Mouse (Mus musculus) gonadal fat pad, adult 2 months (tissue): ENCODE measurements around the gene Tex9. TPM values are rescaled to one million over a fixed set of nuclear protein-coding genes. Genes with fewer than 3 reads are reported as not detected.
"Not testable (repeated sequence)": the region's sequence is repeated elsewhere in the genome, so short reads cannot be mapped to it uniquely, and the experiment has no call there.

ENCODE experiments used
- DNase-seq: peaks from one replicate; pipeline ENCODE4 v3.0.0-alpha.2; 2012; ENCODE audit warnings: low read depth
- polyA plus RNA-seq: library from polyadenylated mRNA; depleted of rRNA; stranded (reverse); fragments of >200 nt; gene quantifications from 2 replicates; pipeline ENCODE4 v1.2.3, GENCODE M21; 2012

Tex9 gene
- polyA plus RNA-seq, 1 experiment = 4.0 TPM

DNA sequence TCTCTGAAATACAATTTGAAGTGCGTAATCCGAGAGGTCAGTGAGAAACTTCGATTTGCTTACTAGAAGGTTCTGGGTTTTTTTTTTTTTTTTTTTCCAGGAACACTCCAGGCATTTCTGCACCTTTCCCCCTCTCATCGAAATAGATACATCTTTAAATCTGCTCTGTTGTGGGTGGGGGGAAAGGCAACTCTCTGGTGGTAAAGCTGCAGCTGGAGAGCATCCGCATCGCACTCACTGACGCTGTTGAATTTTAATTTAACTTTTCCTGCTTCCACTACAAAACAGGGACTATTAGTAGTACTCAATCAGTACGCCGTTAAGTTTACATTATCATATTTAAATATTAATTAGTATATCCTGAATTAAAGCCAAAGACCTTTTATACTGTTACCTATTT, 53.3 kb downstream of the Tex9 start:
- no peak for DNase-seq

DNA sequence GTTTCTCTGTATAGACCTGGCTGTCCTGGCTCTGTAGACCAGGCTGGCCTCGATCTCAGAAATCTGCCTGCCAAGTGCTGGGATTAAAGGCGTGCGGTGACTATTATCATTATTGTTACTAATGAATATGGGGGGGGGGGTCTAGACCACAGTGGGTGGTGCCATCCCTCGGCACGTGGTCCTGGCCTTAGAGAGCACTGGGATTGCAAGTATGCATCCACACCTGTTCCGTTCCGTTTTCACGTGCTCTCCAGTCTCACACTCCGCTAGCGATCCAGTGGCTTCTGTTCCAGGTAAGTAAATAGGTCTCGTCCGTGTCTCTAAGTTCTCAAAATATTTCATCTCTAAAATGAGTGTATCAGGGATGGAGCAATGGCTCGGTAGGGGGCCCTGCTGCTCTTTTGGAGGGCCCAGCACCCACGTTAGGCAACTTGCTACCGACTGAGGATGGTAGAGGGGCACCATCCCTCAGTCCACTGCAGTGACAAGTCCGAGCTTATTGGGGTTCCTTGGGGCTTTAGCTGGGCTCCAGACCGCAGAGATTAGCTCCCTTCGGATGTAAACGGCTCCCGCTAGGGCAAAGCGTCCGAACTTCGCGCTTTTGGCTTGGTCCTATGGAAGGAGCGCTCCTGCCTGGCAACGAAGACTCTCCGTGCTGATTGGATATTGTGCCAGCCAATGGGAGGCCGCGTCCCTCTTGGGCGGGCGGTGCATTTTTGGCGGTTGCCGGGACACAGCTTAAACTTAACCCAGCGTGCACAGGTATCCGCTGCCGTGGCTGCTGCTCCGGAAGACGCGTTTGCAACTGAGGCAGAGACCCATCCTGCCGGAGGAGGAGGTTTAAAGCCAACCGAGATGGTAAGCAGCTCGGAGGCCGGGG, 54.0 kb downstream of the Tex9 start, which contains the start of gene Mns1:
Mns1 (plus strand) TSS at position 190 of the 880 bp plus-strand sequence.
- DNase-seq = peak; percentile 51

DNA sequence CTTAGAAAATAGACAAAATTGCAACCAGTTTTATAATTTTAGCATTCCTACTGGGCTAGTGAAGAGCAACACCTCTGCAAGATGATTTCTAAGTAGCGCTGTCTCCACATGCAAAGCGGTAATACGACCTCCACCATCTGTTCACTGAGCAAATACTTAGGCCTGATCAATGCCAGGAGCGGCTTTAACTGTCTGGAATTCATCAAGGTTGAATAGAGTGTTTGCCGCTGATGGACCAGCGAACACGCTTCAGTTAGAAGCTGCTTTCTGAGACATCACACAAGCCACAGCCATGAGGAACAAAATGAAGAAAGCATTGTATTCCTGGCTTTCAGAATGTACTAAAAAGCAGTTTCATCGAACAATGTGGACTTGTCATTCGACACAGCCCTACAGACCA, 57.1 kb downstream of the Tex9 start:
- DNase-seq = no peak

DNA sequence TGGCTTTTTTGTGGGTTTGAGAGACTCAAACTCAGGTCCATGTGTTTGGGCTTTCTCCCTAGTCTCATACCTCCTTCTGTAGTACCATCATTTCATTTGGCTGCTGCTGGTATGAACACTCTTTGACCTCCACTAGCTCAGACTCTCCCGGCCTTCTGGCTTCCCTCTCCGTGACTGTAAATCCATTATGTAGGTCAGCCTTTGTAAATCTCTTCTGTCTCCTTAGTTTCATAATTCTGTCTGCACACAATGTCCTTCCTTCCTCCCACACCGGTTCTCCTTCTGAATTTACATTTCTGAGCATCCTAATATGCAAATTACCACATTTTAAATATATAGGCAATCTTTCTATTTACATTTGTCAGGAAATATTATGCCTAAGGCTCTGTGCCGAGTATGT, 64.2 kb downstream of the Tex9 start:
- no peak for DNase-seq

- DNase-seq = no peak
These were observed 66.6 kb downstream of the Tex9 start for GRCm38 (mm10) chr9:72425300-72425850.

DNA sequence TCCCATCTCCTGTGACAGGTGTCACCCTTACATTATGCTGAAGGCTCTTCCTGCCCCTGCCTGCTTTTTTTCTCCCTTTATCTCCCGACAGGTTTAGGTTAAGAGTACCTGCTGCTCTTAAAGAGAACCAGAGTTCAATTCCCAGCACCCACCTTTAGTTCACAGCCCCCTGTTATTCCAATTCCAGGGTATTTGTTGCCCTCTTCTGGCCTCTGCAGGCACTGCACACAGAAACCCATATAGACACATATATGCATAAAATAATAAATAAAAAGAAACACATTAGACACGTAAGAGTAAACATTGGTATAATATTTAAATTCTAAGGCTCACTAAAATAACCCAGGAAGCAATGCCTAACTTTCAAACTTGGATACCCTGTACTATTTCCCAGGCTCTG, 69.3 kb downstream of the Tex9 start:
- no peak for DNase-seq

DNA sequence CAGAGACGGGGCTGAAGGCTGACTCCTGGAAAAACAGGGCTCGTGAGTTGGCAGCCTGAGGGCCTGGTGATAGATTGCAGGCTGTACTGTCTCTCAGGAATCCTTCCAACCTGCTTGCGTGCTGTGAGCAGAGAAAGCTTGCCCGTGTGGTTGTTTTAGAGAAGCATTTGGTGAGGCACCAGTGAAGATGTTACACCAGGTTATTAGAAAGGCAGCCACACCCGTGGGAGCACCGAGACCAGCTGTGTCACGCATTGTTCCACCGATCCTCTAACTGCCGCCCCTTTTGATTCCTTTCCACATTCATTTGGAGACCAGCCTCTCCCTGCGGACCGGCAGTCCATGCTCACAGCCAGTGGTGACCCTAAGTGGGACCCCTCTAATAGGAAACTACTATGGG, 69.7 kb downstream of the Tex9 start:
- no peak for DNase-seq

DNA sequence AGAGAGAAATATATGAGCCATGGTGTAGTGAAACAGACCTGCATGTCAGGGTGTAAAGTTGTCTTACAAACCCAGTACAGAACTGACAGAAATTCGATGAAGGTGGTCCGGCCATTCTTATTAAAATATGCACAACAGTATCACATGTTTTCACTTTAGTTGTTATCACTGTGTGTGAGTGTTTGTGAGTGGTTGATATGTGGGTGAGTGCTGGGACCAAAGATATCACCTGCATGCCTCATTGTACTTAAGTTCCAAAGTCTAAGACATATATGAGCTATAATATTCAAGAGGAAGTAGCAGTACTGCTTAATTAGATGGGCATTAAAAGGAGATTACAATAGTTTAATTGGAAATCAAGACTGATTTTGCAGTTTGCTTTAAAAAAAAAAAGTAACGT, 71.5 kb downstream of the Tex9 start:
- no peak for DNase-seq

- DNase-seq = no peak
These were observed 73.6 kb downstream of the Tex9 start for GRCm38 (mm10) chr9:72418443-72418842.

- DNase-seq = no peak
These were observed 80.3 kb downstream of the Tex9 start for GRCm38 (mm10) chr9:72411746-72412145.

DNA sequence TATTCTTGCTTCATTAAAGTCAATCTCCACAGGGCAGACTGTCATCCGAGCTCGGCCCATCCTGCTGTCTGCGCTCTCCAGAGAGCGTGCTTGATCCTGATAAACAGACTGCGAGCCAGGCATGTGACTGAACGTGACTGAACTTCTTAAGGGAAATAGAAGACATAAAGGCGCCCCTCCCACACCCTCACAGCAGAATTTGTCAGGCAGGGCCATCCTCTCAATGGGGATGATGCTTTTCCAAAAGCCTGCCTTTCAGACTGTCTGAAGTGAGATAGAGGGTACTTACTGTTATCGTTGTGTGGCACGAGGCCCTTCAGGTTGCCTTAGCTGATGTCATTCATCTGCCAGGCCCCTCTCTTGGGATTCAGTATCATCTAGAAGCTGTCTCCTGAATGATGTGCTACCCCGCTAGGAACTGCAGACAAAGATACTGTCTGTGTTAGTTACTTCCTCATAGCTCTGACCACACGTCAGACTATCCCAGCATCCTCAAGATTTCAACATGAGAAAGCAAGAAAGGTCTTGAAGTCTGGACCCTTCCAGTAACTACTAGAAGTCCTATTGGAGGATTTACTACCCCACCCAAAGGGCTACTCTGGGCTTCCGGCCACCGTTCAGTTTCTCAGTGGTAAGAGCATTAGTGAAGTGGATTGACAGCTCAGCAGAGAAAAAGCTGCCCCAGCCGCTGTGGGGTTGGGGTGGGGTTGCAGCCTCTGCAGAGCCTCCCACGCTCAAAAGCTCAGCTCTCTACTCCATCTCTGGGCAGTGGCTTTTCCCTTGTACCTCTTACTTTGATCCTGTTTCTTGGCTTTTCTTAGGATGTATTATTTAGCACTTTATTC, 82.4 kb downstream of the Tex9 start:
- no peak for DNase-seq

DNA sequence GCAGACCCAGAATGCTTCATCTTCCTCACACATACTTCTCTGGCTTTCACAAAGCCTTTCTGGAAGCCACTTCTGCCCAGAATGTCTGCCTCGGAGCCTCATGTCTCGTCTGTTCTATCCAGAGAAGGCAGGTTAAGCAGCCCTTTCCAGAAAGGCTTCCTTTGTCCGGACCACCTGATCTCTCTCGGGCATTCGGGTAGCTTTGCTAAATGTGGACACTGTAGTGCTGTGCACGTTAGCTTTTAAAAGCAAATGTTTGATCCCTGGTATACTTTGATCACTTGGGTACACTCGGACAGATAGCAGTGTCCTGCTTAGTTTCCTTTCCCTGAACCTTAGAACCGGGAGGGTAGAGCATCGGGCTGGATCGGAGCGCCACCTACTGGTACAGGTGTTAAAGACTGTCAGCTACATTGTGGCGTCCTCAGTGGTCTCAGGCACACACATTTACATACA, 83.9 kb downstream of the Tex9 start:
- DNase-seq = no peak

DNA sequence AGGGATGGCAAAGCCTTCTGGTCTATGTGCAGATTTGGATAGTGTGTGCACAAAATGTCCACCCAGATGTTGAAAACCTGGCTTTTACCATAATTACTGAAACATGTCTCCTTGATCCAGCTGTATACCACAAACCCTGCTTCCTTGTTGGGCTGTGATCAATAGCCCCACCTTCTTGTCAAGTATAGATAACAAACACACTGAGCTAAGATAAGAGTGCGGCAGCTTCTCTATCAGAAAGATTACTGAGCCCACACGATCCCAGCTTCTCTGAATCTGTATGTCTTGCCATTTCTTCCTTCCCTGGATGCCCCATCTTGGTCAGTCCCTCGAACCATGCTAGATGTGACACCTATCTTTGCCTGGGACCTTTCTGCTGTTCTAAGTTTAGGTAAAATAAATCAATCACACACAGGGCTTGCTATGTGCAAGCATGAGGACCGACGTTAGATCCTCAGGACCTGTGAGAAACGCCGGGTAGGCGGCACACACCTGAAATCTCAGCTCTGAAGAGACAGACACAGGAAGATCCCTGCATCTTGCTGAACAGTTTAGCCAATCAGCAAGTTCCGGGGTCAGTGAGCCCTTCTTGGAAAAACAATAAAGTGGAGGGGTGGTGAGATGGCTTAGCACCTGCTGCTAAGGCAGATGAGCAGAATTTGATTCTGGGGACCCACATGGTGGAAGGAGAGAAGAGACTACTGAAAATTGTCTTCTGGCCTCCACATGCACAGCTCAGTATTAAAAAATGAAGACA, 86.0 kb downstream of the Tex9 start:
- DNase-seq = no peak

DNA sequence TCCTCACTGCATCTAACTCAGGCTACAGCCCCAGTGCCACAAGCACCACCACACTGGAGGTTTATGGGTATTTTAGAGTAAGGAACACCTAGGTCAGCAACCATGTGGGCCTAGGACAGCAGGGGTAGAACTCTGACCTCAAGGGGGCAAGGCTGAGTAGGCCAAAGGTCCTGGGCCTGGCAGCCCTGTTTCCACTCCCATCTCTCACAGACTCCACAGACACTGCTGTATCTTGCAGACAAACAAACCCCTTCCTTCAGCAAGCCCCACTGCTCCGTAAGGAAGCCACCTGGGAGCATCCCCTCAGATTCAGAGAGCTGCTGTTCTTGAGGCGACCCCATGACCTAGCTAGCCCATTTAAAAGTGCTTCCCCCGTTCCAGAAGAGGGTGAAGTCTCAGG, 87.1 kb downstream of the Tex9 start:
- no peak for DNase-seq

- no peak for DNase-seq
These were observed 87.6 kb downstream of the Tex9 start for GRCm38 (mm10) chr9:72404446-72404845.

DNA sequence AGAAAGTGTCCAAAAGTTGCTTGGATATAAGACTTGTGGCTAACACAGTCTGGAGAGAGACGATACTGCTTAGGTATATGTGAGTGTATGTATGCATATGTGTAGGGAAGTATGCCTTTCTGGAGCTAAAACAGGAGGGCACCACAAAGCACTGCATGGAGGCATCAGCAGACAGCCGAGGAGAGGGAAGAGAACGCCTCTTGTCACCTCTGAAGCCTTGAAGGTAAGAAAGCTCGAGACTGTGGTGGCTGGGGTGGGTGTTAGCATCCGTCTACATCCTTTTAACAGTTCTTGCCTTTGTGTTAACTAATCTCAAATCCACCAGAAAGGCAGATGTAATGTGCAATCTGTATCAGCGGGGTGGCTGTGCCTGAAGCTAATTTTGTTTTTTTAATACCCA, 88.6 kb downstream of the Tex9 start:
- DNase-seq = no peak

DNA sequence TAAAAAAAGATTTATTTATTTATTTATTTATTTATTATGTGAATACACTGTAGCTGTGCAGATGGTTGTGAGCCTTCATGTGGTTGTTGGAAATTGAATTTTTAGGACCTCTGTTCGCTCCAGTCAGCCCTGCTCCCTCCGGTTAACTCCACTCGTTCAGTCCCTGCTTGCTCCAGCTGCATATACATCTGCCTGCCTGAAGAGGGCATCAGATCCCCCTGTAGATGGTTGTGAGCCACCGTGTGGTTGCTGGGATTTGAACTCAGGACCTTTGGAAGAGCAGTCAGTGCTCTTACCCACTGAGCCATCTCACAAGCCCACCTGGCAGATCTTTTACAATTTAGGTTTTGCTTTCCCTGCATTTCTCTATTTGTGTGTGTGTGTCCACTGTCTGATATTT, 90.2 kb downstream of the Tex9 start:
- not testable (repeated sequence) for DNase-seq
